Mouse (Mus musculus) lung, postnatal 0 days (tissue): ENCODE data around the gene Cenpm.

Source experiments
- CTCF ChIP-seq: IDR thresholded peaks from 2 replicates; pipeline ENCODE4 v1.5.1; 2016; ENCODE audit warnings: antibody characterized with exemption, mild to moderate bottlenecking
- EP300 ChIP-seq: IDR thresholded peaks from 2 replicates; pipeline ENCODE4 v1.6.1; 2016; ENCODE audit warnings: antibody characterized with exemption, mild to moderate bottlenecking, control low read depth

DNA sequence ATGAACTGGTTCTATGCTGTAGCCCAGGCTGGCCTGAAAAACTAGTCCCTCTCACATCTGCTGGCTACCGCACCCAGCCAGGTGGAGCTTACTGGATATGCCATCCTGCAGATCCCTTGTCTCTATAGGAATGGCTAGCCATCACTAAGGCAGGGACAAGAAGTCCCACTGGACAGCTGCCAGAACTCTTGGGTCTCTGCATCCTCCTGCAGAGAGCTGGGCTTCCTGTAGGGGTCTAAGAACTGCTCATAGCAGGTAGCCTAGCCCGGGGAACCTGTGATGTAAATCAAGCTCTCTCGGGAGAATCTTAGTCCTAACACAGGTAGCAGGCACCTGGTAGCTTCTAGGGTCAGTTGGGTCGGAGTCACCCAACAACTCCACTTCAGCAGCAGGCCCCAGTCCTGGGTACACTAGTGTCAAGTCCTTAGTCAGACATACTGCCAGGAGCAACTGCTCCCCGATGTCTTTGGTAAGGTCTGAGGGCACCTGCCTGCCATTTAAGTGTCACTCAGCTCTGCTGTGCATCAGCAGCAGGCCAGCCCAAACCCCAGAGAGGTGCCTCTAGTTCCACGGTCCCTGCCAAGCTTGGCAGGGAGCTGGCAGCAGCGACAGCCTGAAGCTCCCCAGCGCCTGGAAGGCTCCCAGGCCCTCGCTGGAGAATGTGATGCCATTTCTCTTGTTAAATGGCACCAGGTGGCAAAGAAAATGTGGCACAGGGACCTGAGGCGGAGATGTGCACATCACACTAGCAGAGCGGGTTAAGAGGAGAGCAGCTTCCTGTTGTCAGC, 12.8 kb downstream of the Cenpm start:
- TF ChIP-seq EP300 (no peak), CTCF (no peak)
